Mouse (Mus musculus) olfactory bulb, adult 2 months (tissue): Measurements from ENCODE around the gene Ints14. TPM values are rescaled to one million over a fixed set of nuclear protein-coding genes. Genes with fewer than 3 reads are reported as not detected.
"Not testable (repeated sequence)": the region's sequence is repeated elsewhere in the genome, so short reads cannot be mapped to it uniquely, and the experiment has no call there.

Source experiments
- H3K27ac ChIP-seq: fragments of 200-500 bp; 2 replicates; pipeline ENCODE4 v1.5.1; 2012; ENCODE audit warnings: low read depth, low read length; ENCODE audit not compliant: insufficient read depth
- H3K4me1 ChIP-seq: fragments of 200-500 bp; 2 replicates; pipeline ENCODE4 v1.6.1; 2012; ENCODE audit warnings: low read length; ENCODE audit not compliant: control insufficient read depth, insufficient read depth
- H3K4me3 ChIP-seq: fragments of 200-500 bp; 2 replicates; pipeline ENCODE4 v1.5.1; 2012; ENCODE audit warnings: mild to moderate bottlenecking, low read depth, low read length, moderate library complexity; ENCODE audit not compliant: insufficient read depth
- CTCF ChIP-seq: fragments of 200-500 bp; IDR thresholded peaks from 2 replicates; pipeline ENCODE4 v1.5.1; 2012; ENCODE audit warnings: low read depth, mild to moderate bottlenecking, low read length, moderate library complexity; ENCODE audit not compliant: insufficient read depth
- POLR2A ChIP-seq: fragments of 200-500 bp; IDR thresholded peaks from 2 replicates; pipeline ENCODE4 v1.6.1; 2012; ENCODE audit warnings: mild to moderate bottlenecking, low read depth, low read length, moderate library complexity; ENCODE audit not compliant: insufficient read depth
- WGBS: fragments of 180-500 bp; shearing (Covaris S2); methylation state at CpG from one replicate; pipeline ENCODE4 v1.1.7; 2018; 5-methylcytosine and 5-hydroxymethylcytosine counted together
- polyA plus RNA-seq: library from polyadenylated mRNA; stranded (reverse); fragments of >200 nt; gene quantifications from 2 replicates; pipeline ENCODE4 v1.2.4, GENCODE M21; 2012; ENCODE audit warnings: low replicate concordance; ENCODE audit not compliant: missing spikeins, insufficient read depth, insufficient read length

Ints14 gene
- polyA plus RNA-seq, 1 experiment = not detected

DNA sequence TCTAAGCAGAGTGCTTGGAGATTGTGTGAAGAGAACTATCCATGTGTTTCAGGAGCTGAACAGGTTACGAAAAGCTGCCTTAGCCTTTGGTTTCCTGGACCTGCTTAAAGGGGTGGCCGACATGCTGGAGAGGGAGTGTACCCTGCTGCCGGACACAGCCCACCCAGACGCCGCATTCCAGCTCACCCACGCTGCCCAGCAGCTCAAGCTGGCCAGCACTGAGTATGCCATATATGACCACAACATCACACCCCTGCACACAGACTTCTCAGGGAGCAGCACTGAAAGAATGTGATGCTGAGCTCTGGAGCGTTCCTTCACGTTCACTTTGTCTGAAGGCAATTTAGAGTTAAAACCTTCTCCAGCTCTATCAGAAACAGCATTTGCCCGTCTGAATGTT is 25.1 kb downstream of the Ints14 start:
- Histone ChIP-seq H3K4me1 (no peaks in the 10 kb centered on the region), H3K4me3 (no peak overlapping the region), H3K27ac (no peak overlapping the region)
- WGBS = 83% methylated on average over 9 of the region's 9 CpGs
- TF ChIP-seq POLR2A (no peak), CTCF (no peak)

DNA sequence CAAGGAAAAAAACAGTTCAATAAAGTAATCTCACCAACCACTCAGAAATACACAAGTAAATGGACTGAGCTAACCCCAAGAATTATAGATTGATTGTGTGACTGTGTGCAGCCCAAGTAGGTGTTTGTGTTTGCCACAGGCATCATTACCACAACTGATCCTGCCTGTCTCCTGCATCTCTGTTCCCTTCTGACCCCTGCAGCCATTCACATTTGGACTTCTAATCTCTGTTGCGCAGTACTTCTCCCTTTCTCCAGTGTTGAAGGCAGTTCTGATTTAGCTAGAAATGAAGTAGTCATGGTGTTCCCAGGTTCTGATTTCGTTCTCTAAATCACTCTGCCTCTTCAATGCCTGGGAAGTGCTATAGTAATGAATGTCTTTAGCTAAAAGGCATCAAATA is 26.9 kb downstream of the Ints14 start:
- WGBS = 89% methylated on average over 2 of the region's 2 CpGs
- H3K4me1 ChIP-seq = no peaks in the 10 kb centered on the region
- TF ChIP-seq CTCF (no peak), POLR2A (no peak)
- H3K27ac ChIP-seq = no peak overlapping the region
- no peak overlapping the region for H3K4me3 ChIP-seq

DNA sequence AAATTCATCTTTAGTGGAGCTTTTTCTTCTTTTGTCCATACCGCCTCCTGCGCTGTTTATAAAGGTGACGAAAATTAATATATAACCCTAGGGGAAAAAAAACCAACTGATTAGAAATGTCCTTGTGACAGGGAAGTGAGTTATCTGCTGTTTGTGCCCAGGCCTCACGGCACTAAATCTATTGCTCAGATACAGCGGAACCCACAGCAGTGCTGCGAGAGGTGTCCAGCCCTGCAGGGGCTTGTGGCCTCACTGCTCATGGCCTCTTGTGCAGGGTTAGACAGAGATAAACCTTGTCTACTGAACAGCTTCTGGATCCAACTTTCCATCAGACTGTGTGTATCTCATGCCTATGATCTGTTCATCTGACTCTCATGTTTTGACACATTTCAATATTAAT is 27.7 kb downstream of the Ints14 start:
- TF ChIP-seq POLR2A = no peak
- TF ChIP-seq CTCF = no peak
- 95% methylated on average over 6 of the region's 6 CpGs for WGBS
- Histone ChIP-seq H3K27ac (no peak overlapping the region), H3K4me1 (no peaks in the 10 kb centered on the region), H3K4me3 (no peak overlapping the region)

DNA sequence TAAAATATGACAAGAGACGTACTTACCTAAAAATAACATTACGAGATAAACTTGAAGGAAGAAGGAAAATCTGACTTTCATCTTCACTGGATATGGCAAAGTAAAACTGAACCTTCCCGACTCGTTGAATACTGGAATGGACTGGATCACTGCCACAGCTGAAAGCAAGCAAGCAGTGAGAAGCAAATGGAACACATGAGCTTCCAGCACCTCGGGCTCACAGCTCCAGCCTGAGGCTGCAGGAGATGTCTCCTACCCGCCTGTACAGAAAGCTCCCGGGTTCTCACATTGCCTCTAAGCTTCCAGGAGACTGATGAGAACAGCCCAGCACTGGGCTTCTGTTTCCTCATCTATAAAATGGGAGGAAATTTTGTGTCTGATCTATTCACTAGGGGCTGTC is 29.6 kb downstream of the Ints14 start:
- Histone ChIP-seq H3K27ac (no peak overlapping the region), H3K4me1 (no peaks in the 10 kb centered on the region), H3K4me3 (no peak overlapping the region)
- TF ChIP-seq POLR2A = no peak
- no peak for TF ChIP-seq CTCF
- 80% methylated on average over 7 of the region's 7 CpGs for WGBS

DNA sequence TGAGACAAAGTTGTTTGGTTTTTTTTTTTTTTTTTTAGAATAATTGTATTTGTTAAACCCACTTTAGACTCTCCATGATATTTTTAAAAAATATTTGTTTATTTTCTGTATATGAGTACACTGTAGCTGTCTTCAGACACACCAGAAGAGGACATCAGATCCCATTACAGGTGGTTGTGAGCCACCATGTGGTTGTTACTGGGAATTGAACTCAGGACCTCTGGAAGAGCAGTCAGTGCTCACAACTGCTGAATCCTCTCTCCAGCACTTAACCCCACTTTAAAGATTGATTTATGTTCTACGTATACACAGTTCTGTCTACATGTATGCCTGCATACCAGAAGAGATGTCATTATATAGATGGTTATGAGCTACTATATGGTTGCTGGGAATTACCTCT is 34.8 kb downstream of the Ints14 start:
- H3K27ac ChIP-seq, H3K4me3 ChIP-seq, H3K4me1 ChIP-seq: not testable (repeated sequence)
- WGBS = 88% methylated on average over 1 of the region's 1 CpGs

- TF ChIP-seq CTCF = no peak
- no peak for TF ChIP-seq POLR2A
- Histone ChIP-seq H3K4me3 (no peak overlapping the region), H3K27ac (peak overlapping the region; percentile 88), H3K4me1 (peaks cover 15% of the 10 kb centered on the region)
- 28% methylated on average over 4 of the region's 4 CpGs for WGBS
These were observed 40.8 kb downstream of the Ints14 start for GRCm38 (mm10) chr9:65001481-65001880.

- H3K4me3 ChIP-seq = no peak overlapping the region
- TF ChIP-seq CTCF = no peak
- TF ChIP-seq POLR2A = no peak
- peaks cover 17% of the 10 kb centered on the region for H3K4me1 ChIP-seq
- WGBS = 90% methylated on average over 8 of the region's 8 CpGs
- H3K27ac ChIP-seq = no peak overlapping the region
These were observed 45.0 kb downstream of the Ints14 start for GRCm38 (mm10) chr9:65005737-65006136.

- Histone ChIP-seq H3K4me1 (peaks cover 14% of the 10 kb centered on the region), H3K4me3 (no peak overlapping the region), H3K27ac (no peak overlapping the region)
- WGBS = 43% methylated on average over 8 of the region's 8 CpGs
- TF ChIP-seq CTCF = no peak
- no peak for TF ChIP-seq POLR2A
These were observed 49.9 kb downstream of the Ints14 start for GRCm38 (mm10) chr9:65010632-65011031.

GRCm38 (mm10) chr9:65011304-65011703 is 50.6 kb downstream of the Ints14 start:
- 54% methylated on average over 6 of the region's 6 CpGs for WGBS
- Histone ChIP-seq H3K4me3 (no peak overlapping the region), H3K27ac (no peak overlapping the region), H3K4me1 (peaks cover 16% of the 10 kb centered on the region)
- TF ChIP-seq POLR2A = no peak
- no peak for TF ChIP-seq CTCF

DNA sequence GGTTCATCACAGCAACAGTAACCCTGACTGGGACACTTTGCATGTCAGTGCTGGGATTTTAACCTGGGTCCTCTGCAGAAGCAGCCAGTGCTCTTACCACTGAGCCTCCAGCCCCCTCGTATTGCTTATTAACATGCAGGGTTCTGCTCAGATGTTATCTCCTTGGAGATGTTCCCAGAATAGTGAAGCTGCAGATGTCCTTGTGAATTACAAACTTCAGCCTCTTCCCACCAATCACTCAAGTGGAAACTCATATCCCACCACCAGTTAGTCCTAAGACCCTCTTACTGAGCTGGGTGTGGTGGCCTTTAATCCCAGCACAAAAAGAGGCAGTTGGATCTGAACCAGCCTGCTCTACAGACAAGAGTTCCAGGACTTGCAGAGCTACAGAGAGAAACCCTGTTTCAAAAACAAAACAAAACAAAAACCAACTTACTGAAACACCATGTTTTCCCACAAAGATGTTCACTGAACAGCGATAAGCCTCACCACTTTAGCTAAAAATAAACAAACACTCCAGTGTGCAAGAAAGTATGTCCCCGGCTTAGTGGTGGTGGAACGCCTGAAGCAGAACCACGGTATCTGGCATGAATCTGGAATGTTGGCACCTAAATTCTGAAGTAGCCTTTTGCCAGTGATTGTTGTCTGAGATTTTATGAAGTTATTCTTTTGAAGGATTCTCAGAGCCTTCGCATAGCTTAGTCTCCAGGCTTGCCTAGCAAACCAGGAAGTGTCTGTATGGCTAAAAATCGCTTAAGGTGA is 54.9 kb downstream of the Ints14 start:
- Histone ChIP-seq H3K4me1 (peaks cover 24% of the 10 kb centered on the region), H3K4me3 (no peak overlapping the region), H3K27ac (peak overlapping the region; percentile 13; the same call in 1 of the 2 replicates)
- WGBS = 19% methylated on average over 7 of the region's 7 CpGs
- TF ChIP-seq CTCF (no peak), POLR2A (no peak)
